In genomic region chr17:53478066-53478857, GRCm38 (mm10) we compare ENCODE assay signal across 8 mouse cellular contexts. TPM values are rescaled to one million over a fixed set of nuclear protein-coding genes. Genes with fewer than 3 reads are reported as not detected.
DNase-seq lines count a peak whose midpoint lies in the region; ATAC-seq and TF ChIP-seq lines count a peak whose summit lies in the region.

No protein-coding gene starts in this region.

- peak overlapping the region; percentile 95 for H3K4me3 ChIP-seq in layer of hippocampus, adult 2 months
- H3K4me3 ChIP-seq in embryonic facial prominence, embryonic 10.5 days: peak overlapping the region; percentile 95
- peak overlapping the region; percentile 91 for H3K4me3 ChIP-seq in intestine, embryonic 15.5 days (replicated peaks)
- H3K4me3 ChIP-seq in midbrain, embryonic 16.5 days (ENCODE audit: low read depth, low read length): peak overlapping the region; percentile 100

- H3K4me2 ChIP-seq in intestine, embryonic 15.5 days (replicated peaks): peak overlapping the region; percentile 72
- peak overlapping the region; percentile 69 for H3K4me2 ChIP-seq in midbrain, embryonic 16.5 days (ENCODE audit: low read length)

- no peak for TF ChIP-seq CTCF in layer of hippocampus, adult 2 months (conservative IDR thresholded peaks at IDR 0.05)

- H3K9me3 ChIP-seq in embryonic facial prominence, embryonic 10.5 days: no peaks in the 10 kb centered on the region
- H3K9me3 ChIP-seq in intestine, embryonic 15.5 days: no peaks in the 10 kb centered on the region
- H3K9me3 ChIP-seq in midbrain, embryonic 16.5 days (replicated peaks; ENCODE audit: control insufficient read depth, low read length, poor library complexity, severe bottlenecking): no peaks in the 10 kb centered on the region

- H3K36me3 ChIP-seq in embryonic facial prominence, embryonic 10.5 days (replicated peaks): no peaks in the 10 kb centered on the region
- no peaks in the 10 kb centered on the region for H3K36me3 ChIP-seq in intestine, embryonic 15.5 days
- no peaks in the 10 kb centered on the region for H3K36me3 ChIP-seq in midbrain, embryonic 16.5 days (ENCODE audit: control insufficient read depth, insufficient read depth, low read length)

- no peaks in the 10 kb centered on the region for H3K27me3 ChIP-seq in embryonic facial prominence, embryonic 10.5 days (replicated peaks; ENCODE audit: low read depth, poor library complexity, severe bottlenecking)
- no peaks in the 10 kb centered on the region for H3K27me3 ChIP-seq in intestine, embryonic 15.5 days (replicated peaks)
- no peaks in the 10 kb centered on the region for H3K27me3 ChIP-seq in midbrain, embryonic 16.5 days (ENCODE audit: control insufficient read depth, insufficient read depth, low read depth, low read length)

- peak overlapping the region; percentile 97 for H3K27ac ChIP-seq in layer of hippocampus, adult 2 months
- H3K27ac ChIP-seq in embryonic facial prominence, embryonic 10.5 days (replicated peaks): peak overlapping the region; percentile 96
- H3K27ac ChIP-seq in intestine, embryonic 15.5 days: peak overlapping the region; percentile 99
- H3K27ac ChIP-seq in midbrain, embryonic 16.5 days (ENCODE audit: low read length): peak overlapping the region; percentile 96

- WGBS in embryonic facial prominence, embryonic 10.5 days: 9% methylated on average over 15 of the region's 15 CpGs
- 4% methylated on average over 15 of the region's 15 CpGs for WGBS in intestine, embryonic 15.5 days
- 7% methylated on average over 15 of the region's 15 CpGs for WGBS in midbrain, embryonic 16.5 days

- DNase-seq in layer of hippocampus, adult 2 months (ENCODE audit: low spot score in 2 of 2): no peak
- no peak for DNase-seq in layer of hippocampus, adult 8-10 months (ENCODE audit: low spot score in 2 of 2)
- DNase-seq in embryonic facial prominence, embryonic 10.5 days (ENCODE audit: low spot score): no peak
- DNase-seq in right cerebral cortex, adult 2 months (ENCODE audit: low spot score in 2 of 2): no peak
- DNase-seq in frontal cortex, postnatal 36 days (ENCODE audit: low spot score in 2 of 2): no peak
- DNase-seq in thymus, postnatal 36 days: no peak

- H3K4me1 ChIP-seq in embryonic facial prominence, embryonic 10.5 days: peaks cover 23% of the 10 kb centered on the region
- peaks cover 7% of the 10 kb centered on the region; the same call in 1 of the 2 replicates for H3K4me1 ChIP-seq in intestine, embryonic 15.5 days (replicated peaks)
- peaks cover 26% of the 10 kb centered on the region for H3K4me1 ChIP-seq in midbrain, embryonic 16.5 days (ENCODE audit: control insufficient read depth, insufficient read depth, low read length)

- peak; percentile 60; the same call in 1 of the 2 replicates for ATAC-seq in intestine, embryonic 15.5 days
- peak; percentile 14 for ATAC-seq in midbrain, embryonic 16.5 days

- H3K9ac ChIP-seq in intestine, embryonic 15.5 days: peak overlapping the region; percentile 73
- peak overlapping the region; percentile 75 for H3K9ac ChIP-seq in midbrain, embryonic 16.5 days (ENCODE audit: low read depth, low read length)

RNA-seq across cellular contexts. Expression of gene Rab5a, which starts 0.8 kb away (rescaled TPM):
- 100 to 1,000 TPM; 115 to 116 TPM for total RNA-seq in layer of hippocampus, adult 2 months (2021)
- 100 to 1,000 TPM; 110 to 124 (median 117) TPM for total RNA-seq in layer of hippocampus, adult 8-10 months (2022)
- 59.9 and 63.9 TPM in 2 replicates for polyA plus RNA-seq in embryonic facial prominence, embryonic 10.5 days (2016; fragmentation: Nextera tagmentation; extraction: Ambion mirVana)
- polyA plus RNA-seq in intestine, embryonic 15.5 days (2015; fragmentation: Nextera tagmentation; extraction: Ambion mirVana): 74.4 and 81.7 TPM in 2 replicates
- polyA plus RNA-seq in midbrain, embryonic 16.5 days (2015; fragmentation: Nextera tagmentation; extraction: Ambion mirVana): 99.4 and 101 TPM in 2 replicates

RNA-seq across cellular contexts. Expression of gene Efhb, which starts 15.1 kb away (rescaled TPM):
- total RNA-seq in layer of hippocampus, adult 2 months (2021): under 1 TPM; 0.25 to 0.44 TPM
- under 1 TPM; 0.28 to 0.83 (median 0.57) TPM for total RNA-seq in layer of hippocampus, adult 8-10 months (2022)
- polyA plus RNA-seq in embryonic facial prominence, embryonic 10.5 days (2016; fragmentation: Nextera tagmentation; extraction: Ambion mirVana): 0.49 and 0.50 TPM in 2 replicates
- polyA plus RNA-seq in intestine, embryonic 15.5 days (2015; fragmentation: Nextera tagmentation; extraction: Ambion mirVana): 0.53 and 0.58 TPM in 2 replicates
- 1.1 and 1.5 TPM in 2 replicates for polyA plus RNA-seq in midbrain, embryonic 16.5 days (2015; fragmentation: Nextera tagmentation; extraction: Ambion mirVana)
